Mouse (Mus musculus) embryonic facial prominence, embryonic 13.5 days (tissue): ENCODE data around the gene Phf19. TPM values are rescaled to one million over a fixed set of nuclear protein-coding genes. Genes with fewer than 3 reads are reported as not detected.

Source experiments
- ATAC-seq: fragments of 200-750 bp; cut with Nextera tagmentation; 2 replicates; pipeline ENCODE4 v1.8.0; 2017; ENCODE audit warnings: low read depth; ENCODE audit not compliant: insufficient number of reproducible peaks, insufficient read depth, low FRiP score, low TSS enrichment
- H3K27ac ChIP-seq: fragments of 300-500 bp; sonication (generic); 2 replicates; pipeline ENCODE4 v1.5.1; 2015; ENCODE audit warnings: moderate library complexity, mild to moderate bottlenecking, inconsistent platforms
- H3K27me3 ChIP-seq: fragments of 300-500 bp; sonication (generic); 2 replicates; pipeline ENCODE4 v1.6.1; 2015; ENCODE audit warnings: mild to moderate bottlenecking, inconsistent platforms
- H3K36me3 ChIP-seq: fragments of 300-500 bp; sonication (generic); 2 replicates; pipeline ENCODE4 v1.6.1; 2015; ENCODE audit warnings: mild to moderate bottlenecking, inconsistent platforms
- H3K4me1 ChIP-seq: fragments of 300-500 bp; sonication (generic); 2 replicates; pipeline ENCODE4 v1.6.1; 2015; ENCODE audit warnings: inconsistent platforms
- H3K4me2 ChIP-seq: fragments of 300-500 bp; sonication (generic); 2 replicates; pipeline ENCODE4 v1.6.1; 2015; ENCODE audit warnings: moderate library complexity, mild to moderate bottlenecking, inconsistent platforms
- H3K4me3 ChIP-seq: fragments of 300-500 bp; sonication (generic); 2 replicates; pipeline ENCODE4 v1.5.1; 2015; ENCODE audit warnings: mild to moderate bottlenecking, inconsistent platforms
- H3K9ac ChIP-seq: fragments of 300-500 bp; sonication (generic); 2 replicates; pipeline ENCODE4 v1.6.1; 2015; ENCODE audit warnings: mild to moderate bottlenecking, inconsistent platforms
- H3K9me3 ChIP-seq: fragments of 300-500 bp; sonication (generic); 2 replicates; pipeline ENCODE4 v1.6.1; 2016; ENCODE audit warnings: inconsistent platforms
- WGBS: fragments of 180-500 bp; shearing (Covaris S2); methylation state at CpG from one replicate; pipeline ENCODE4 v1.1.7; 2015; ENCODE audit warnings: mixed read lengths; 5-methylcytosine and 5-hydroxymethylcytosine counted together
- polyA plus RNA-seq: library from polyadenylated mRNA; unstranded; fragments of >200 nt; fragmentation: Nextera tagmentation; extraction: Ambion mirVana; gene quantifications from 2 replicates; pipeline ENCODE4 v1.2.1, GENCODE M21; 2015

The Phf19 gene
- polyA plus RNA-seq, 1 experiment from 2014 or later: 3.5 TPM

DNA sequence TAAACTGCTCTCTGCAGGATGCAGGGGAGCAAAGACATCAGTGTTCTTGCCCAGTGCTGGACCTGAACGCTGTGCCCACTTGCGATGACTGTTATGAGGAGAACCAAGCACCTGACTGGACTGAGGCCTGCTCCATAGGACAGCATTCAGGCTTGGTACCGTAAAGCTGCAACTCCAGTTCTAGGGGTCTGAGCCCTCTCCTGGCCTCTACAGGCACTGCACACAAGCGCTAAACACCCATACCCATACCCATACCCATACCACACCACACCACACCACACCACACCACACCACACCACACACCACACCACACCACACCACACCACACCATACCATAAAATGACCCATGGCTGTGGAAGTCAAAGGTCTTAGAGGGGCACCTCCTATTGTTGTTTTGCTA lies 58.6 kb downstream of the Phf19 start:
- no peak for ATAC-seq
- Histone ChIP-seq H3K9ac (no peak overlapping the region), H3K4me3 (no peak overlapping the region), H3K27me3 (no peaks in the 10 kb centered on the region), H3K4me2 (no peak overlapping the region), H3K36me3 (peaks cover 96% of the 10 kb centered on the region), H3K4me1 (no peaks in the 10 kb centered on the region), H3K27ac (no peak overlapping the region), H3K9me3 (no peaks in the 10 kb centered on the region)
- WGBS: 98% methylated on average over 4 of the region's 4 CpGs

DNA sequence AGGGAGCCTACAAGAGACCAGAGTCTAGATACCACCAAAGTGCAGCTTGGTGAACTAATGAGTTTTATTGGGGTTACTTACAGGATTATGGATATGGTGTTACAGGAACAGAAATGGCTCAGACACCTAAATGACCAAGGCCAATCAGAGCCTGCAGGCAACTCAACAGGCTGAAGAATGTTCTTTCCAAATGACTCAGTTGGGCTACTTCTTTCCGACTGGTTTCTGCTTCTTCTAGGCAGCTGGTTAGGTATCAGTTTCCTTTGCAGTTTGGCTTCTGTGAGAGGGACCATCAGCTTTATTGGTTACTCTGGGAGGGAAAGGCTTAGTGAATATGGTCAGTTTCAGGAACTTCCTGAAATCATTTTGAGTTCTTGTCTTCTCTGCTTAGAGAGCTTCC lies 66.1 kb downstream of the Phf19 start:
- no peak overlapping the region for H3K9ac ChIP-seq

More for the DNA sequence above, 66.1 kb downstream of the Phf19 start:
- H3K9me3 ChIP-seq: no peaks in the 10 kb centered on the region
- H3K4me2 ChIP-seq: no peak overlapping the region
- no peak overlapping the region for H3K4me3 ChIP-seq
- H3K27ac ChIP-seq: no peak overlapping the region
- H3K4me1 ChIP-seq: no peaks in the 10 kb centered on the region
- H3K36me3 ChIP-seq: peaks cover 38% of the 10 kb centered on the region
- H3K27me3 ChIP-seq: no peaks in the 10 kb centered on the region
- no peak for ATAC-seq
- 97% methylated on average over 1 of the region's 1 CpGs for WGBS

Other genes starting within 250 kb of the Phf19 start
- 92.3 and 97.1 TPM in 2 replicates for gene Gapvd1, start 158.8 kb downstream of the Phf19 start, polyA plus RNA-seq
- 753 and 870 TPM in 2 replicates for gene Hspa5, start 142.1 kb downstream of the Phf19 start, polyA plus RNA-seq
- gene Rabepk, start 114.1 kb downstream of the Phf19 start, polyA plus RNA-seq: 32.2 and 35.8 TPM in 2 replicates
- 94.5 and 97.7 TPM in 2 replicates for gene Fbxw2, start 87.7 kb downstream of the Phf19 start, polyA plus RNA-seq
- 0.15 TPM in 1 of 2 replicates, not detected in the other for gene Gm34653, start 81.0 kb downstream of the Phf19 start, polyA plus RNA-seq
- 0.15 TPM in 2 replicates for gene Cutal, start 39.6 kb downstream of the Phf19 start, polyA plus RNA-seq
- 96.4 and 101 TPM in 2 replicates for gene Psmd5, start 39.1 kb downstream of the Phf19 start, polyA plus RNA-seq
- 2.4 and 4.3 TPM in 2 replicates for gene Traf1, start 47.7 kb upstream of the Phf19 start, polyA plus RNA-seq
- 0.52 TPM in 1 of 2 replicates, not detected in the other for gene Hc, start 147.4 kb upstream of the Phf19 start, polyA plus RNA-seq
- 0.30 and 0.61 TPM in 2 replicates for gene AI182371, start 187.5 kb upstream of the Phf19 start, polyA plus RNA-seq
- gene Cntrl, start 195.5 kb upstream of the Phf19 start, polyA plus RNA-seq: 32.1 and 32.3 TPM in 2 replicates